Mouse (Mus musculus): Measurements from ENCODE around the gene Dnah9.

Gene Dnah9

DNA sequence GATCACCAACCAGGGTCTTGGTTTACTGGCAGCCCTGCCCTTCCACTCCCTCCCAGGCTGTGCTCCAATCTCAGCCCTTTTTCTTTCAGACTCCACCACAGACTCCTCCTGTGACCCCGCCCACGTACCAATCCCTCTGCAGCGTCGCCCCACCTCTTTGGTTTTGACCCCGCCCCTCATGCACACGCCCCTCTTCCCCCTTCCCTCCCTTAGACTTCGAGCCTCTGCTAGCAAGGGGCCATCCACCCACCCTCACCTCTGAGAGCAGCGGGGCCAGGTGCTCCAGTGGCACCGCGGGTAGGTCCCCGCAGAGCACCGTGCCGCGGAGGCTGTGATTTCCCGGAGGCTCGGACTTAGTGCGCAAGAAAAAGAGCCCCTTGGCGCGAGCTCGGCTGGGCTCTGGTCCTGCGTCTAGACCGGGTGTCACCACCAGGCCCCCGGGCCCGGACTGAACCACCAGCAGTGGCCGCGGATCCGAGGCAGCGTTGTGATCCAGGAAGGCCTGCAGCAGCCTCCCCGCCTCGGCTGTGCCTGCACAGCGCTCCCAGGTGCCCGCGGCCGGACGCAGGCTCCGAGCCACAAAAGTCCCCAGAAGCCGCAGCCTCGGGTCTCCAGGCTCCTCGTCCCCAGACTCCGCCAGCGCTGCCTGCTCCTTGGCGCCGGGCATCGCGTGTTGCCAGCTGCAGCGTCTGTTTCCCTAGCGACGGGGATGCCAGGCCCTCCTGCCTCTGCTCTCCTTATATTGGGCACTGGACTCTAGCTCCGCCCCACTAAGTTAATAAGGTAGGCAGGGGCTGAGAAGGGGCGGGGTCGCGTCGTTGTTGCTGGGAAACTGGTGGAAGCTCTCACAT lies at the start of gene Dnah9:
Gene Dnah9, minus strand, starts transcription at position 751 of the 851 bp plus-strand sequence.
- peak; percentile 78 for DNase-seq (ENCODE audit: low read depth, low spot score)

DNA sequence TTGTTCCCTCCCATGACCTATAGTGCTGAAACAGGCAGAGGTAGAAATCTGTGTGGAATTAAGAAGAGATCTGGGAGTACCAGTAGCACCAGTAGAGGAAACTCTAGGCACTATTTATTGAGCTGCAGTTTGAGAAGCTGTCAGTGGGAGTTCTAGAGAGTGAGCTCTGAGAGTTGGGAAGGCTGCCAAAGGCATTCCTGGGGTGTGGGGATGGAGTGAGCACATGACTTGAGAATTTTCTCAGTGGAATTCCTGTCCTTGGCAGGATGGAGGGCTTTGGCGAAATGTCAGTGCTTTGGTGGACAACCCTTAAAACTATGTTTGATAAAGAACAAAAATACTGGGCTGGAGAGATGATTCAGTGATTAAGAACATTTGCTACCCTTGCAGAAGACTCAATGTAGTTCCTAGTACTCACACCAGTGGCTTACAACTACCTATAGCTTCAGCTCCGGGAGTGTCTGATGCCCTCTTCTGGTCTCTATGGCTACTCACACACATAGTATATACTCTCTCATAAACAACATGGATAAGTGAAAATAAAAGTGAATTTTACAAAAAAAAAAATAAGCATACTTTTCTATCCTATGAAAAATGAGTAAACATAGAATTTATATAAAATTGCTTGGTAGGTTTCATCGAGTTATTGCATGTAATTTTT lies 20.4 kb upstream of the Dnah9 start:
- no peak for DNase-seq (ENCODE audit: low read depth, low spot score)

DNA sequence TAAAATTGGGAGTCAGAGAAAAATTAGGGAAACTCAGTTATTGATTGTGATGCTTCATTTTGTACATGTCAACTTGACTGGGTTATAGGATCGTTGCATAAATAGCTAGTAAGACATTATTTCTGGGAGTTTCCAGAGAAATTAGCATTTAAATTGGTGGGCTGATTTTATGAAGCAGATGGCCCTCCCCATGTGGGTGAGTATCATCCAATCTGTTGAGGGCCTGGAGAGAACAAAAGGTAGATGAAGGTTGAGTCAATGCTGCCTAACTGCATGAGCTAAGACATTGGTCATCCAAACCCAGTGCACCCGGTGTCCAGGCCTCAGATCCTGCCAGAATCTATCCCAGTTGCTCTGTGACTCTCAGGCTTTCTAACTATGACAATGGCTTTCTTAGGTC lies 19.8 kb upstream of the Dnah9 start:
- no peak for DNase-seq (ENCODE audit: low read depth, low spot score)

DNA sequence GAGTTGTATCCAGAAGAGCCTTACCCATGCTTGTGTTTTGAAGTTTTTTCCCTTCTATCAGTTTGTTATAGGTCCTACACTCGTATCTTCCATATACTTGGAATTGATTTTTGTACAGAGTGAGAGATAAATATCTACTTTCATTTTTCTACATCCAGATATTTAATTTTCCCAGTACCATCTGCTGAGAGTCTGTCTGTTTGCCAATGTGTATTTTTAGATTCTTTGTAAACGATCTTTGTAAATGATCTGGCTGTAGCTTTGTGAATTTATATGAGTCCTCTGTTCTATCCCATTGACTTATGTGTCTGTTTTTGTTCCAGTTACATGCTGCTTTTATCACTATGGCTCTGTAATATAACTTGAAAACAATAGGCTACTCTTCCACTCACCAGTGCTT lies 9.4 kb upstream of the Dnah9 start:
- no peak for DNase-seq (ENCODE audit: low read depth, low spot score)

DNA sequence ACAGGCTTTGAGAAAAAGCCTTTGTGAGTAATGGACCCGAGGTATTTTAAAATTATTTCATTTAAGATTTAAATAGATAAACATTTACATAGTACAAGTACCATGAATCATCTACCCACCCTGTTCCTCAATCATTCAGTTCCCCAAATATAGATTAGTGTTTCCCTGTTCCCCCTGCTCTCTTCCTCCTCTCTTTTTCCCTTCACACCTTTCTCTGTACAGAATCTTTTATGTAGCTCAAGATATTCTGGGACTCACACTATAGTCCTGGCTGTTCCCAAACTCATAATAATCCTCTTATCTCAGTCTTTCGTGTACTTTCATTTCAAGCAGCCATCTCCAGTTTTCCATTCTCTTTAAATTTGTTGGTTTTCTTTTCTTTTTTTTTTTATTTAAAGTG lies 4.3 kb downstream of the Dnah9 start:
- no peak for DNase-seq (ENCODE audit: low read depth, low spot score)

DNA sequence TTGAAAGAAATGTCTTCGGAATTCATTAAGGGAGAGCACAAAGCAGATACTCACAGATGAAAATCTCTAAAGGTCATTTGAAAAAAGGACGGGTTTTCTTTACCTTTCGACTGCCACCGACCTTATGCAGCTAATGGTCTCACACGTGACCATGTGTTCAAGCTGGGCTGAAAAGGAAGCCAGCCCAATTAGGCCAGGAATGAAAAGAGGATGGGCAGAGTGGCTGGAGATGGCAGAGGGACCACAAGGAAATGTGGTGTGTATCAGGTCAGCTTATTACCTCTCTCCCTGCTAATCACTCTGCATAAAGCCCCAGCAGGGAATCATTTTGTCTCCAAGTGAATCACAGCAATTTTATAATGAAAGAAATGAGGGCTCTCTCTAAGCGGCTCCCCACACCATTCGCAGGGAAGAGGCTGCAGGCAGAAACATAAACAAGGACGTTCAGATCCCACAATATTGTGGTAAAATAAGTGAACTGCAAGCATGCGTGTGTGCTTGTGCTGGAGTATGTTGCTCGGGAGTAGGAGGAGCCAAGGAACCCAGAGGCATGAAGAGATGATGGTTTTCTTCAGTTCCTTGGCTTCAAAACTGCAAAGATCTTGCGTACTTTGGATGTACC lies 27.6 kb downstream of the Dnah9 start:
- DNase-seq (ENCODE audit: low read depth, low spot score): no peak

DNA sequence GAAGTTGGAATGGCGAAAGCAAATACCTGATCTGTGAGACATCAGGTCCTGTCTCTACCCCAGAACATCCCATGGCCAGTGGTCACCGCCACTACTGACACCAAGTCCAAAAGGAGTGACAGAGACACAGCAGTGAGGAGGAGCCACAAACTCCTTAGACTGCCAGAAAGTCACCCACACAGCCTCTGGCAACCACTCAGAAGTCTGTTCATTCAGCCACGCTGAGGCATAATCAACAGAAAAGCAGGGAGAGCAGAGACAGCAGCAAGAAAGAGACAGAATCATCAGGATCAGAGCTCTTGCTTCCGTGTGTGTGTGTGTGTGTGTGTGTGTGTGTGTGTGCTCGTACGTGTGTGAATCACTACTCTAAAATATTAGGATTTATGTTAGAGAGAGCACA lies 33.5 kb downstream of the Dnah9 start:
- DNase-seq (ENCODE audit: low read depth, low spot score): no peak

DNA sequence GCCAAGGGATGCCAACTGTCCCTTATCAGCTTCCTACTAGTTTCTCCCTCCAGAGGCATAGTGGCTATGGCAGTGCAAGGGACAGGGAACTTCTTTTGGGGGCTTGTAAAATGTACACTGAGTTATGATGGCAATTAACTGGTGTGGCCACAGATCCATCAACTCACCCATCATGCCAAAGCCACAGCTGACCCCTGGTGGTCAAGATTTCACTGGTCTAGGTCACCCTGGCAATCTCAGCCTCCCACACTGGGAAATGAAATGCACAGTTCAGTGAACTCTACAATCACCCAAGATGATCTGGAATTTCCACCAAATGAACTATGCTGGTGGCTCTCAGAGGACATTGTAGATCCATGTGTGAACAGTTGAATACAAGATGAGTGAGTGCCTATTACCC lies 42.2 kb downstream of the Dnah9 start:
- no peak for DNase-seq (ENCODE audit: low read depth, low spot score)

DNA sequence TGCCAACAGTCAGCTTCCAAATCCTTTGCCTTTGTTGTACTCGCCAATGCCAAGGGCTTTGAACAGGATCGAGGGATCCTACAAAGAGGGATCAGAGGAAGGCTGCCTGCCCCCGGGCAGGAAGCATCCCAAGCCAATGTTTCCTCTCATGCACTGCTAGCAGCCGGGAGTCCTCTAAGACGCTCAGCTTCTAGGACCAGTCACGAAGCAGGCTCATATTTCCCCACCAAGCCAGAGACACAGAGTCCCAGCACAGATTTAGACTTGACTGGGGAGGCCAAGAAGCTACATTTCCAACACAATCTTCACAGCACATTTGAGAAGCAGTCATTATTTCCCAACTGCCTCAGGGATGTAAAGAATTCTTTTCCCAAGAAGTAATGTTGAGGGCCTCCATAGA lies 43.9 kb downstream of the Dnah9 start:
- no peak for DNase-seq (ENCODE audit: low read depth, low spot score)

DNA sequence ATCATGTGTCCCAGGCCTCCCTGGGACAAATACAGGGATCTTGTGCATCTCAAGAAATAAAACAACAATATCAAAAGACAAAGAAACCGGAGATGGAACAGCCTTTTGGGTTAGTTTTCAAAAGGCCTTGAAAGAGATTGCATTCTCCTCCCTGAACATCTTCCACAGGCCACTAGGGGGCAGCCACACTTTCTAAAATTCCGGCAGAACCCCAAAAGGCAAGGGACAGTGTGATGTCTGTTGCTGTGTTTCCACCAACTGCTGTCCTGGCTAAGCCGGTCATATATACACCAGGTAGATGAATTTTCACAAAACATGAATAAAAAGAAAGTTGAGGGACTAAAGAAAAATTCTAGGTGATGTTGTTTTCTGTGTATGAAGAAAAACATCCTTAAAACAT lies 46.3 kb downstream of the Dnah9 start:
- DNase-seq (ENCODE audit: low read depth, low spot score): peak; percentile 37

DNA sequence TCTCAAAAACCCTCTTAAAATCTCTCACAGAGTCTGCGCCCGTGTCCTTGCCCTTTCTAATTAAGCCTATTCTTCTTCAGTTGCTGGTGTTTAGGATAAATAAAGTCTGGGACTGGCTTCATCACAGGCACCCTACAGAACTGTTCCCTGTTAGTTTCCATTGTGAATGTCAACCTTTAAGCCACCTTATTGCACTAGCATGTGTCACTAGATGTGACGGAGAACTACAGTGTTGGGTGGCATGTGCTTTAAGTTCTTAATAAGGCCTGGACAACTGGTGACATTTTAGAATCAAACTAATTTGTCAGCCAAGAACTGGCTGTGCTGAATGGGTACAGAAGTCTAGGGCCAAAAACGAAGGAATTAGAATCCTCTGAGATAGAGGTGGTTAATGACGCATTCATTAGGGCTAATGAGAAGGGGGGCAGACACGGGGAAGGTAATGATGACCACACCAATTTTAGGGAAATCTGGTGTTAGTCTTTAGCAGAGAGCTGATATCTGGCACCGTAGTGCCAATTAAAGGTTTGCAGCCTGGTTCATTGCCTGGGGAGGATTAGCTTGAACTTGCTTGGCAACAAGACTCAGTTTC lies 84.6 kb downstream of the Dnah9 start:
- no peak for DNase-seq (ENCODE audit: low read depth, low spot score)

DNA sequence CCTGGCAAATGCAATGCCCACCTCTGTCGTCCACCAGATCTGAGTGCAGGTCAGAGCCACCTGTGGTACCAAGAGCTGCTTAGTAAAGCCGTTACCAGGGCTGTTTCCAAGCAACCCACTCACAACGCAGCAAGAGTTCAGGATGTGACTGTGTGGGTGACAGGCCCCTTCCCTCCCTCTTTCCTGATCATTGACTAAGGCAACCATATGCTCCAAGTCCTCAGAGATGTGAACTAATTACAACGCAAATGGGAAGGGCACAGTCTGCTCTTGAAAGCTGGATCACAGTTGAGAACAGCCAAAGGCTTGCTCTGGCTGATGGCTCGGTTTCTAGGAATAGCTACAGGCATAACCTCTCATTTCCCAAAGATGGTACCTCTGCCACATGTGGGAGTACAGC lies 95.4 kb downstream of the Dnah9 start:
- DNase-seq (ENCODE audit: low read depth, low spot score): no peak

DNA sequence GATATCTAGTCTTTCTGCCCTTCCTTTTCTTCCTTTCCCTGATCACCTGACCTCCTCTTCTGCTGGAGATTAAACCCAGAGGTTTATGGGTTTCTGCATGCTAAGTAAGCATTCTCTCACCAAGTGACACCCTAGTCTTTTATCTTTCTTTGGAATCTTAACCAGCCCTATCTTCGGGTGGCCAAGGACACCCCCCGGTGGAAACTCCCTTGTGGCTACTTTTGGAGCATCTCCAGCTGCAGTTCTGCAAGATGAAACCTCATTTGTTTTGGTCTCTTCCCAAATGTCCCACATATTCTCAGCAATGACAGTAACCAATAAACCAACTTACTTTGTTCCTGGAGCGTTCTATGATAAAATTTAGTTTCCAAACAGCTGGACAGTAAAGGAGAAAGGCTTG lies 109.4 kb downstream of the Dnah9 start:
- DNase-seq (ENCODE audit: low read depth, low spot score): no peak

DNA sequence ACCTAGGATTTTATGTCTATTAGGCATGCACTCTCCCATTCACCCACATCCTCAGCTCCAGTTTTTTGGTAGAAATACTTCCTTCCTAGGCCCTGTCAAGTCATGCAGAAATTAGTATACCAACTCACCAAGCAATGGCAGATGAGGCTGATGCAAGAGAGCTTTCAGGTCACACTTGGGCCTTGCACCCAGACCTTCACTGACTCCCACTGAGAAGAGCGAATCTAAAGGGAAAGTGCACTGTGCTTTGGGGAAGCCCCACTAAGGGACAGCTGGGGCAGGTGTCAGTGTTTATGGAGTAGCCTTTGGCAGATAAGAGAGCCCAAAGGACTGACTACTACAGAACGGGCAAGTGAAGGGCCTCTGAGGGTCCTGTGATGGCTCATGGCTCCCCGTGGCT lies 117.1 kb downstream of the Dnah9 start:
- no peak for DNase-seq (ENCODE audit: low read depth, low spot score)

DNA sequence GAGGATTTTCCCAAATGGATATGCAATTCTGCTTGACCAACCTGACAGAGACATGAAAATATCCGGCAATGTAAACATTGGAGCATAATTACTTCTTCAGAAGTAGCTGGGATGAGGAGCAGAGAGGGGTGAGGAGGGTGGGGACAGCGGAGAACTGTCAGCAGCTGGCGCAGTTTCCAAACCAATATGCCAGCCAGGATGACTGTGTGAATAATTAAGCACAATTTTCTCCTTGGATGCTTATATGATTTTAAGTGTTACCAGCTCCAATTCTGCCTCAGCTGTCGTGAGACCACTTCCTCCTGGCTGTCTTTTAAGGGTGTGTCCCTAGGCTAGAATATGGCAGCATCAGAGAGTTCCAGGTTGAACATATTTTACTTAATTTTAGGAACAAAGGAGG lies 119.2 kb downstream of the Dnah9 start:
- DNase-seq (ENCODE audit: low read depth, low spot score): no peak

DNA sequence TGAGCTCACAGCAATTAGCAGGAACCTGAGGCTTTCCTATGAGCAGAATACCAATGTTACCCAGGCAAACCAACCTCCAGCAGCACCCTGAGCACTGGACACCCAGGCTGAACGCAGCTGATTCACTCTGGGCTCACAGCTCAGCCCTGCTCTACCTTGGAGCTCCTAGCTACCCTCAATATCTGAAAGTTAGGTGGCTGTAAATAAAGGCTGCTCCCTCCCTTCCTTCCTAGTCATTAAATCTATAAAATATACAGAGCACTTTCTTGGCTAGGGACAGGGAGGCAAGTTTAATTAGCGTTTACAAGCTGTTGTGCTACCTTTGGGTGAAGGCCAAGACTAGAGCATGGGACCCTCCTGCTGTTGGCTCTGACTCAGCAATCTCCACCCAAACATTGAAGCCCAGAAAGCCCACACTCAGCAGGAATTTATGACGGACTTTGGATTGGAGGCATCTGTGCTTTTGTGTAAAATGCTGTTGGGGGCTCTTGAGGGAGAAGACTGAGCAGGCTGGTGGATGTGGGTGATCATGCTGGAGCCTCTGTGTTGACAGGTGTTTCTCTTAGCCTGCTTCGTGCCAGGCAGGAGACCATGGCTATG lies 121.7 kb downstream of the Dnah9 start:
- DNase-seq (ENCODE audit: low read depth, low spot score): no peak

DNA sequence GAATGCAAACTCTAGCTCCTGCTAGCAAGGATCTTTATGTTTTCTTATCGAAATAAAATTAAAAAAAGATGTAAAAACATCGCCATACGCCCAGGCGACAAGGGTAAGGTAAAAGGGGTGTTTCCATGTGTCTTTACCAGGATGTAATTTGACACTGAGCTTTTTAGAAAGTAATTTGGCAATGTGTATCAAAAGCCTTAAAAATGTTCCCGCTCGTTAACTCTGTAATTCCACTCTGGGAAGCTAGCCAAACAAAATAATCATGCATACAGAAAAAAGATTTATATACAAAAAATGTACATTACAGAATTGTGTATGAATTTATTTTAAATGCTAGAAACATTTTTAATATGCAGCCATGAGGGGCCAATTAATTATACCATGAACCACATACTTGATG lies 124.7 kb downstream of the Dnah9 start:
- DNase-seq (ENCODE audit: low read depth, low spot score): no peak

DNA sequence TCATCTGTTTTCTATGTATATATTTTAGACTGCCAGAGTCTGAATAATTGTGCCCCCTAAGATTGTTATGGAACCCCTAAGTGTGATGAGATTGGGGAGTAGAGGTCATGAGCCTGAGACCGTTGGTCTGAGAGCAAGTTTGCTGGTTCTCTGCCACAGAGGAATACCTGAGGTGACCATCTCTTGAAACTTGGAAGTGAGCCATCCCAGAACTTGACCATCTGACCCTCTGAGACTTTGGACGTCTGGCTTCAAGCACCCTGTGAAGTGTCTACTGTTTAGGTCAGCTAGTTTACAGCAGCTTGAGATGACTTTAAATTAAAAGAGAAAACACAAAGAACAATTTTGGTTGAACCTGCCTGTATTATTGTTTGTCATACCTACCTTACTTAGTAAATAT lies 125.8 kb downstream of the Dnah9 start:
- no peak for DNase-seq (ENCODE audit: low read depth, low spot score)

DNA sequence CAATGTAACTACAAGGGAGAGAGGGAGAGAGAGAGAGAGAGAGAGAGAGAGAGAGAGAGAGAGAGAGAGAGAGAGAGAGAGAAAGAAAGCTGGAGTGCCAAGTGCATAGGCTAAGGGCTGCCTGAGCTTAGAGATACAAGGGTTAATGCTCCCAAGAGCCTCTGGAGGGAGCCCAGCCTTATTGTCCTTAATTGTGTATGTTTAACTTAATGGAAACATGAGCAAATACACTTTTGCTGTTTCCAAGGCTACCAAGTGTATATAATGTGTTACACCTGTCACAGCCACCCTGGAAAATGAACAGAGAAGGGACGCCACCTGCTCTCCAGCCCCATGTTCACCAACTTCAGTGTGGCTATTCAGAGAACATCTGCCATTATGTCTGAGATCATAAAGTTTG lies 142.6 kb downstream of the Dnah9 start:
- no peak for DNase-seq (ENCODE audit: low read depth, low spot score)

DNA sequence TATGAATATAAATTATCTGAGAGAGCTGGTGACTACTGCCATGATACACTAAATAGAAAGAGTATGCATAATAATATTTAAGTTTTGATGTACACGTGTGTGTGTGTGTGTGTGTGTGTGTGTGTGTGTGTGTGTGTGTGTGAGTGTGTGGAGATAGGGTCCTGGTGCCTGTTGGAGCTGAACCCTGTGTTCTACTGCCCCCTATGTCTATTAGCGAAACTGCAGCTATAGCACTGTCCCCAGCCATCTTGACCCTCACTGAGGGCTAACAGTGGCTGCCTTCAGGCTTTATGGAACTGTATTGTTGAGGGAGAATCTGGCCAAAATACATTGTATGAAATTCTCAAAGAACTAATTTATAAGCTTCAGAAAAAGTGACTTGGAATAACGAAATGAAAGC lies 192.5 kb downstream of the Dnah9 start:
- no peak for DNase-seq (ENCODE audit: low read depth, low spot score)

DNA sequence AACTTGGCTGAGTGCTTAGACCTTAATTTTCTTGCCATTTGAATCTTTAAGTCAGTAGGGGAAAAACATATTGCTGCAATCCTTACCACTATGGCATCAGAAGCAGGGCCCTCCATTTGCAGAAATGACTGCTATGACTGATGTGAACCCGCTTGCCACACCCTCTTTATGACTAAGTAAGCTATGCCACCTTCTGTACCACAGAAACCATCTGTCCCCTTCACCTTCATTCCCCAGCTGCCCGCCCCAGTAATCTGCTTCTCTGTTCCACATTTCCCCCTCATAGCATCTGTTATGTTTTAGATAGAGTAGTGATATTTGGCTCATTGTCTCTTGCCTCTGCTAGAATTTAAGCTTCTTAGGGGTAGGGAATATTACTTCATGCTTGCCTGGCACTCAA lies 237.6 kb downstream of the Dnah9 start:
- no peak for DNase-seq (ENCODE audit: low read depth, low spot score)

DNA sequence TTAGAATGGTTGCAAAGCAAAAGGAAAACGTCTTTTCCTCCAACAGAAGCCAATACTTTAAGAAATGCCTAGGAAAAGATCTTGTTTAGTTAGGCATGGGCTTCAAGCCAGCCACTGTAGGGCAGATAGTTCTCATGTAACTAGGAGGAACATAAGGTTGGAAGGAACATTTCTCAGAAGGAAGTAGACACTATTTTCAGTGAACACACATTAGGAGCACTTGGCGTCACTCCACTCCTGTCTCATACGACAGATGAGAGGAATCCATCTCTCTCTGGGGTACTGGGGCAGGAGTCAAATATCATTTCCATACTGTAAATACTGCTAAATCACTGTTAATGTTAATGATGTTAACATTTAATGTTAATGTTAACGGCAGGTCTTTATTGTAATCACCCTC lies 238.0 kb downstream of the Dnah9 start:
- no peak for DNase-seq (ENCODE audit: low read depth, low spot score)

Measured in retina, postnatal 7 days (tissue).